Mouse (Mus musculus): ENCODE measurements around the gene Rad51b.

- TF ChIP-seq POLR2A (IDR thresholded peaks at IDR 0.05; ENCODE audit: borderline replicate concordance, extremely low read depth, low read depth, low read length) (no peak), CTCF (IDR thresholded peaks at IDR 0.05; ENCODE audit: insufficient read depth, low read length) (no peak)
Measured at GRCm38 (mm10) chr12:79839096-79839941, 542.2 kb downstream of the Rad51b start.
